Mouse (Mus musculus): Measurements from ENCODE around the gene Serpina7.

Gene Serpina7

DNA sequence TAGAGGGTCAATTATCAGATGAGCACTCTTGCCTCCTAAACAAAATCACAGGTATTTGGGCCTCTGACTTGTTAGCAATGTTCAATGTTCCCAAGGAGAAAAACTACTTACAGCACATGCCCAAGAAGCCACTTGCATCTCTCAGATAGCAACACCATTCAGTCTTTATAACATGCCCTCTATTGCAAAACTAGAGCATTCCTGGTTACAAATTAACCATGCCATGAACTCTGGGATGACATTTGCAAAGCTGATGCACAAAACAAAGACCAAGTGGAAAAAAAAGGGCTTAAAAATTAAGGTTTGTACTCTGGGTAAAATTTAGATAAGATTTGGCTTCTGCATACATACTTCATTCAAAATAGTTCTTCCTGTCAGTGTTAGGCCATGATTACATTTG lies at the start of gene Serpina7:
Gene Serpina7 (minus strand): TSS at position 160 of the 400 bp plus-strand sequence.
- DNase-seq (ENCODE audit: extremely low read depth, insufficient read length, low spot score), result no peak

DNA sequence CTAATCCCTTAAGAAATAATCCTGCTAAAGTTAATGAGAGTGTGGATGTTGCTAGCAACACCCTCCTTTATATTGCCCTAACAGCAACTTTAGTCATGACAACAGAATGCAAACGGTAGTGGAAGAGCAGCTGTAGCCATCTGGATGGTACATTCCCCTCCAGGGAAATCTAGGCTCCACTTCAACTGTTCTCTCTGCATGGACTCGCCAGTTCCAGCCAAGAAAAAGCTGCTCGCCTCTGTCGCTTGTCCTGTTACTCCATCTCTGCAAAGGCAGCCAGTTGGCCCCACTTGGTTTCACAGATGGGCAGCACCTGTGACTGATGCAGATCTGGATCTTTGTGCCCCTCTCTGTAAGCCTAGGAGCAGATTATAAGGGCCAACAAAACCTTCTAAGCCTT lies 49.0 kb upstream of the Serpina7 start:
- no peak for DNase-seq (ENCODE audit: extremely low read depth, insufficient read length, low spot score)

GRCm38 (mm10) chrX:139097197-139097596 lies 12.2 kb upstream of the Serpina7 start:
- DNase-seq (ENCODE audit: extremely low read depth, insufficient read length, low spot score), result no peak

- DNase-seq (ENCODE audit: extremely low read depth, insufficient read length, low spot score), result no peak
Measured at GRCm38 (mm10) chrX:139085943-139086342, 907 bp upstream of the Serpina7 start, which contains the start of gene 4930513O06Rik. Gene 4930513O06Rik, plus strand, starts transcription at chrX:139086243.

- no peak for DNase-seq (ENCODE audit: extremely low read depth, insufficient read length, low spot score)
Measured at GRCm38 (mm10) chrX:139078493-139078892, 6.5 kb downstream of the Serpina7 start.

DNA sequence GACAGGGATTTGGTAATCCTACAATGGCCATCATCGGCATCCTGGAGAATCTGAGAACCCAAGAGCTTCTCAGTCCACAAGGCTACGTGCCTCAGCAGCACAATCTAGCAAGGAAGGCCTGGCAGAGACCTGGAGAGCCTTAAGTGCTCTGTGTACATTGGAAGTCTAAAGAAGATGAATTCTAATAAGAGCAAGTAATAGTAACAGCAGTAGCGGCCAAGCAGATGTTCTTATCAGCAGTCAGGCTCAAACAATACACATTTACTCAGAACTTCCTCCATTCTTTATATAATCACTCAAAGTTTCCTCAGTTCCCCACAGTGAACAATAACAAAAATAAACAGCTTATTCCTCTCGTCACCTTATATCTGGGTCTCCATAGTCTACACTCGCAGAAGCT lies 21.0 kb downstream of the Serpina7 start:
- DNase-seq (ENCODE audit: extremely low read depth, insufficient read length, low spot score), result no peak

GRCm38 (mm10) chrX:139053149-139053548 lies 31.9 kb downstream of the Serpina7 start:
- no peak for DNase-seq (ENCODE audit: extremely low read depth, insufficient read length, low spot score)

DNA sequence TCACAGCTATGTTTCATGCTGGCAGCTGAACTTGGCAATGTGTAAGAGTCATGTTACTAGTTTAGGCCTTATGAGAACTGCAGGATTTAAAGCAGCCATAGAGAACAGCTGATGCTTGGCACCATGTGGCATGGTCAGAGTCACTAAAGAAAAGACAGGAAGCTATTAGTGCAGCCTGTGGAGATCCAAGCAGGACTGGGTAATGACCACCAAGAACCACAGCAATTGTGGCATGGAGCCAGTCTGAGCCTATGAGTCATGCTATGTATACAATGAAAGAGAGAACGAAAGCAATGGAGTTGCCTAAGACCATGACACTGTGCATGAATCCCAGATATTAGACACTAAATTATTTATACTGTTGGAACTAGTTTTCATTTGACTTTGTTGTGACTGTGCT lies 33.1 kb downstream of the Serpina7 start:
- DNase-seq (ENCODE audit: extremely low read depth, insufficient read length, low spot score), result peak; percentile 5

DNA sequence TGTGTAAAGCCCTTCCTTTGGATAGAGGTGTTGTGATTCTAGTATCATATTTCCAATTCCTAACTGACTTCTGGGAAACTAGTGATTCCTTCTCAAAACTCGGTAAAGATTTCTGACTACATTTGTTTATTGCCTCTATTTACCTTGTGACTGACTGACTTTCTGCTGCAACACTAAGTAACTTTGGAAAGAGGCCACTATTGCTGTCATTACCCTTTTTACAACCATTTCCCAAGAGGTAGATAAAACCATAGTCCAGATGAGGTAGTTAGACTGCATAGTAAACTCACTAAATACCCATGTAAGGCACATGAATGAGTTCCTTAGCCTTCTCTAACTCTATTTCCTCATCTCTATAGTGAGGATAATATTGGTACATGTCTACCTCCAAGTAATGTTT lies 43.9 kb downstream of the Serpina7 start:
- no peak for DNase-seq (ENCODE audit: extremely low read depth, insufficient read length, low spot score)

DNA sequence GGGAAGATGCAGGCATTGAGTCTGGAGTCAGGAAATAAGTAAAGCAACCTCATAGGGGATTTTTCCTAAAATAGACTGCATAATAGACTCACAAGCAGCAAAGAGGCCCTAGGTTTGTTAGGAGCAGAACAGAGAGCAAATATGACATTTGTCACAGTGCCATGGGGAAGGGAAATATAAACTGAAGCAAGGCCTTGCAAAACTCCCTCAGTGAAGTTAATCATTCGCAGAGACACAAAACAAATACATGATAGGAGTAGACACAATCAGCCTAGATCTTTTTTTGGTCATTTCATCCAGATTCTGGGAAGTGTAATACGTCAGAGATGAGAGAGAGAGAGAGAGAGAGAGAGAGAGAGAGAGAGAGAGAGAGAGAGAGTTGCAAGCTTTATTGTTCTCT lies 45.7 kb downstream of the Serpina7 start:
- no peak for DNase-seq (ENCODE audit: extremely low read depth, insufficient read length, low spot score)

DNA sequence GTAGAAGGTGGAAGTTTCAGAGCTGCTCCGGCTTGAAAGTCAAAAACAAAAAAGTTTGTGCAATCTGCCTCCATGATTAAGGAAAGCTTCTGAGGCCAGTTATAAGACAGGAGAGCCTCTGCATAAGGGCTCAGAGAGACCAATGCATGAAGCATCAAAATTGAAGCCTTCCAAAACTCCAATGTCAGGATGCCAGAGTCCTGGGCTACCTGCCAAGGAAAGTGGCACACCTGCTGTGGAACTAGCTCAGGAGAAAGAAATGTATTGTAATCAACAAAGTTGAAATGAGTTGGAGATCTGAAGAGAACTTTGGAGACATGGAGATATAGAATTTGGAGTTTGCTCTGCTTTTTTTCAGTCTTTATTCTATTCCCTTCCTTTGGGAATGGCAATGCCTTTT lies 47.4 kb downstream of the Serpina7 start:
- no peak for DNase-seq (ENCODE audit: extremely low read depth, insufficient read length, low spot score)
